Mouse (Mus musculus): Measurements from ENCODE around the gene Eapp. TPM values are rescaled to one million over a fixed set of nuclear protein-coding genes. Genes with fewer than 3 reads are reported as not detected.

The Eapp gene
- total and polyA plus RNA-seq, 2 experiments from 2014 or later = 38.9 to 94.9 TPM

GRCm38 (mm10) chr12:54694847-54695510 is 718 bp downstream of the Eapp start:
- DNase-seq = no peak
- H3K27ac ChIP-seq (ENCODE audit: low read depth, low read length) = peak overlapping the region; percentile 99
- no peaks in the 10 kb centered on the region for H3K9me3 ChIP-seq (ENCODE audit: low read length)
- ATAC-seq = no peak
- peak overlapping the region; percentile 72 for H3K4me2 ChIP-seq (ENCODE audit: low read depth)
- H3K4me3 ChIP-seq (ENCODE audit: low read depth, low read length) = peak overlapping the region; percentile 88
- 36% methylated on average over 12 of the region's 12 CpGs for WGBS
- H3K36me3 ChIP-seq (ENCODE audit: insufficient read depth) = peaks cover 17% of the 10 kb centered on the region
- H3K27me3 ChIP-seq (ENCODE audit: insufficient read depth, low read length) = no peaks in the 10 kb centered on the region
- peaks cover 7% of the 10 kb centered on the region; the same call in 1 of the 2 replicates for H3K4me1 ChIP-seq (ENCODE audit: insufficient read depth)
- TF ChIP-seq CTCF (IDR thresholded peaks at IDR 0.05; ENCODE audit: low read depth) = no peak
- peak overlapping the region; percentile 97 for H3K9ac ChIP-seq

GRCm38 (mm10) chr12:54689082-54689481 is 6.6 kb downstream of the Eapp start:
- no peak overlapping the region for H3K27ac ChIP-seq (ENCODE audit: low read depth, low read length)
- no peak overlapping the region for H3K4me2 ChIP-seq (ENCODE audit: low read depth)
- H3K4me3 ChIP-seq (ENCODE audit: low read depth, low read length) = no peak overlapping the region
- no peak overlapping the region for H3K9ac ChIP-seq
- no peaks in the 10 kb centered on the region for H3K9me3 ChIP-seq (ENCODE audit: low read length)
- WGBS = 95% methylated on average over 5 of the region's 5 CpGs
- DNase-seq (no peak), ATAC-seq (no peak)
- TF ChIP-seq CTCF (IDR thresholded peaks at IDR 0.05; ENCODE audit: low read depth) = no peak
- peaks cover 53% of the 10 kb centered on the region for H3K36me3 ChIP-seq (ENCODE audit: insufficient read depth)
- H3K4me1 ChIP-seq (ENCODE audit: insufficient read depth) = 0 out of 2 replicates have a peak, but pooled peaks cover 3% of the 10 kb centered on the region
- H3K27me3 ChIP-seq (ENCODE audit: insufficient read depth, low read length) = no peaks in the 10 kb centered on the region

GRCm38 (mm10) chr12:54683182-54683581 is 12.5 kb downstream of the Eapp start:
- WGBS = 5% methylated on average over 1 of the region's 1 CpGs
- Histone ChIP-seq H3K27me3 (ENCODE audit: insufficient read depth, low read length) (no peaks in the 10 kb centered on the region), H3K36me3 (ENCODE audit: insufficient read depth) (peaks cover 22% of the 10 kb centered on the region), H3K9me3 (ENCODE audit: low read length) (no peaks in the 10 kb centered on the region), H3K9ac (no peak overlapping the region), H3K4me2 (ENCODE audit: low read depth) (no peak overlapping the region), H3K4me3 (ENCODE audit: low read depth, low read length) (no peak overlapping the region), H3K27ac (ENCODE audit: low read depth, low read length) (no peak overlapping the region), H3K4me1 (ENCODE audit: insufficient read depth) (no peaks in the 10 kb centered on the region)
- TF ChIP-seq CTCF (IDR thresholded peaks at IDR 0.05; ENCODE audit: low read depth) = peak; percentile 67
- DNase-seq (peak; percentile 30), ATAC-seq (no peak)

GRCm38 (mm10) chr12:54676709-54677108 is 19.0 kb downstream of the Eapp start:
- no peak for ATAC-seq
- no peaks in the 10 kb centered on the region for H3K27me3 ChIP-seq (ENCODE audit: insufficient read depth, low read length)

GRCm38 (mm10) chr12:54675396-54675795 is 20.3 kb downstream of the Eapp start:
- Histone ChIP-seq H3K4me1 (ENCODE audit: insufficient read depth) (no peaks in the 10 kb centered on the region), H3K27ac (ENCODE audit: low read depth, low read length) (no peak overlapping the region), H3K4me3 (ENCODE audit: low read depth, low read length) (no peak overlapping the region), H3K4me2 (ENCODE audit: low read depth) (no peak overlapping the region), H3K27me3 (ENCODE audit: insufficient read depth, low read length) (no peaks in the 10 kb centered on the region), H3K9ac (no peak overlapping the region), H3K36me3 (ENCODE audit: insufficient read depth) (peaks cover 50% of the 10 kb centered on the region), H3K9me3 (ENCODE audit: low read length) (no peaks in the 10 kb centered on the region)
- ATAC-seq (no peak), DNase-seq (no peak)
- WGBS = 97% methylated on average over 4 of the region's 4 CpGs
- 0 out of 2 replicates have a peak, but pooled peaks have one; percentile 5 for TF ChIP-seq CTCF (IDR thresholded peaks at IDR 0.05; ENCODE audit: low read depth)

More at GRCm38 (mm10) chr12:54676709-54677108, 19.0 kb downstream of the Eapp start:
- WGBS = 97% methylated on average over 9 of the region's 9 CpGs
- no peaks in the 10 kb centered on the region for H3K9me3 ChIP-seq (ENCODE audit: low read length)
- peaks cover 38% of the 10 kb centered on the region for H3K36me3 ChIP-seq (ENCODE audit: insufficient read depth)
- H3K4me2 ChIP-seq (ENCODE audit: low read depth) = no peak overlapping the region
- H3K4me3 ChIP-seq (ENCODE audit: low read depth, low read length) = no peak overlapping the region
- H3K4me1 ChIP-seq (ENCODE audit: insufficient read depth) = no peaks in the 10 kb centered on the region
- no peak overlapping the region for H3K27ac ChIP-seq (ENCODE audit: low read depth, low read length)
- no peak for DNase-seq
- no peak overlapping the region for H3K9ac ChIP-seq
- TF ChIP-seq CTCF (IDR thresholded peaks at IDR 0.05; ENCODE audit: low read depth) = no peak

GRCm38 (mm10) chr12:54671262-54671661 is 24.4 kb downstream of the Eapp start:
- 70% methylated on average over 4 of the region's 4 CpGs for WGBS

GRCm38 (mm10) chr12:54668141-54668540 is 27.6 kb downstream of the Eapp start:
- Histone ChIP-seq H3K36me3 (ENCODE audit: insufficient read depth) (peaks cover 29% of the 10 kb centered on the region), H3K27me3 (ENCODE audit: insufficient read depth, low read length) (no peaks in the 10 kb centered on the region), H3K4me3 (ENCODE audit: low read depth, low read length) (no peak overlapping the region), H3K27ac (ENCODE audit: low read depth, low read length) (no peak overlapping the region), H3K4me1 (ENCODE audit: insufficient read depth) (no peaks in the 10 kb centered on the region), H3K9me3 (ENCODE audit: low read length) (no peaks in the 10 kb centered on the region), H3K4me2 (ENCODE audit: low read depth) (no peak overlapping the region), H3K9ac (no peak overlapping the region)
- no peak for DNase-seq
- ATAC-seq = no peak
- no peak for TF ChIP-seq CTCF (IDR thresholded peaks at IDR 0.05; ENCODE audit: low read depth)
- WGBS = 96% methylated on average over 1 of the region's 1 CpGs

More at GRCm38 (mm10) chr12:54671262-54671661, 24.4 kb downstream of the Eapp start:
- H3K9me3 ChIP-seq (ENCODE audit: low read length) = no peaks in the 10 kb centered on the region
- no peaks in the 10 kb centered on the region for H3K27me3 ChIP-seq (ENCODE audit: insufficient read depth, low read length)
- no peak overlapping the region for H3K27ac ChIP-seq (ENCODE audit: low read depth, low read length)
- H3K4me2 ChIP-seq (ENCODE audit: low read depth) = no peak overlapping the region
- DNase-seq (no peak), ATAC-seq (no peak)
- H3K4me1 ChIP-seq (ENCODE audit: insufficient read depth) = no peaks in the 10 kb centered on the region
- peaks cover 41% of the 10 kb centered on the region for H3K36me3 ChIP-seq (ENCODE audit: insufficient read depth)
- no peak overlapping the region for H3K4me3 ChIP-seq (ENCODE audit: low read depth, low read length)
- no peak for TF ChIP-seq CTCF (IDR thresholded peaks at IDR 0.05; ENCODE audit: low read depth)
- no peak overlapping the region for H3K9ac ChIP-seq

Data from forebrain, postnatal 0 days (tissue).